Mouse (Mus musculus): ENCODE data around the gene Med25.

Gene Med25

GRCm38 (mm10) chr7:44850146-44850545 is 42.4 kb downstream of the Med25 start:
- intact Hi-C loops (cut with DNase I) = no loop called here

- intact Hi-C loops (cut with DNase I) = no loop called here
Measured at GRCm38 (mm10) chr7:44849416-44850111, 42.9 kb downstream of the Med25 start.

GRCm38 (mm10) chr7:44848561-44849415 is 43.7 kb downstream of the Med25 start, which contains the start of the genes Akt1s1 and Tbc1d17:
Gene Akt1s1 (plus strand): TSS chr7:44848991.
Gene Tbc1d17 (minus strand): TSS chr7:44849079.
- intact Hi-C loops (cut with DNase I) = no loop called here

GRCm38 (mm10) chr7:44847772-44848171 is 44.7 kb downstream of the Med25 start:
- intact Hi-C loops (cut with DNase I) = no loop called here

- intact Hi-C loops (cut with DNase I) = no loop called here
Measured at GRCm38 (mm10) chr7:44846804-44847203, 45.7 kb downstream of the Med25 start.

GRCm38 (mm10) chr7:44845006-44845405 is 47.5 kb downstream of the Med25 start:
- intact Hi-C loops (cut with DNase I) = no loop called here

- intact Hi-C loops (cut with DNase I) = no loop called here
Measured at GRCm38 (mm10) chr7:44841825-44842463, 50.6 kb downstream of the Med25 start.

GRCm38 (mm10) chr7:44840426-44840825 is 52.1 kb downstream of the Med25 start:
- intact Hi-C loops (cut with DNase I) = no loop called here

- intact Hi-C loops (cut with DNase I) = no loop called here
Measured at GRCm38 (mm10) chr7:44839491-44840191, 52.9 kb downstream of the Med25 start.

GRCm38 (mm10) chr7:44839171-44839490 is 53.4 kb downstream of the Med25 start:
- intact Hi-C loops (cut with DNase I) = no loop called here

GRCm38 (mm10) chr7:44838073-44838472 is 54.4 kb downstream of the Med25 start:
- intact Hi-C loops (cut with DNase I) = no loop called here

- intact Hi-C loops (cut with DNase I) = no loop called here
Measured at GRCm38 (mm10) chr7:44836423-44837053, 56.0 kb downstream of the Med25 start.

- intact Hi-C loops (cut with DNase I) = no loop called here
Measured at GRCm38 (mm10) chr7:44836016-44836404, 56.5 kb downstream of the Med25 start.

GRCm38 (mm10) chr7:44835373-44836015 is 57.0 kb downstream of the Med25 start:
- intact Hi-C loops (cut with DNase I) = no loop called here

GRCm38 (mm10) chr7:44832763-44833162 is 59.7 kb downstream of the Med25 start:
- intact Hi-C loops (cut with DNase I) = no loop called here

- intact Hi-C loops (cut with DNase I) = no loop called here
Measured at GRCm38 (mm10) chr7:44828706-44829105, 63.8 kb downstream of the Med25 start.

- intact Hi-C loops (cut with DNase I) = no loop called here
Measured at GRCm38 (mm10) chr7:44826771-44827170, 65.7 kb downstream of the Med25 start.

All from adrenal gland (tissue).